Mouse (Mus musculus): ENCODE results near the gene Ccr1. TPM values are rescaled to one million over a fixed set of nuclear protein-coding genes. Genes with fewer than 3 reads are reported as not detected.

The Ccr1 gene
- total RNA-seq, 1 experiment: not detected

GRCm38 (mm10) chr9:124012691-124013090 lies 44.2 kb upstream of the Ccr1 start:
- H3K9me3 ChIP-seq (ENCODE audit: control insufficient read depth, insufficient read depth, low read depth, low read length): no peaks in the 10 kb centered on the region
- TF ChIP-seq HCFC1 (IDR thresholded peaks at IDR 0.05; ENCODE audit: borderline replicate concordance, insufficient read depth, low read length): no peak
- no peak for TF ChIP-seq ZNF384 (IDR thresholded peaks at IDR 0.05; ENCODE audit: low read depth, low read length)
- H3K4me1 ChIP-seq (ENCODE audit: control insufficient read depth in 2 of 2, insufficient read depth in 2 of 2, low read length in 2 of 2, poor library complexity in 1 of 2): no peaks in the 10 kb centered on the region
- H3K27ac ChIP-seq (ENCODE audit: insufficient read depth, low read depth, low read length, poor library complexity, severe bottlenecking): no peak overlapping the region
- in situ Hi-C loops (cut with MboI; ENCODE audit: low sequenced_read_pairs in 2 of 2, unreplicated experiment in 2 of 2): no loop called here
- H3K36me3 ChIP-seq (ENCODE audit: control insufficient read depth, insufficient read depth, low read length, poor library complexity, severe bottlenecking): no peaks in the 10 kb centered on the region
- no peak for DNase-seq (ENCODE audit: low read depth, low spot score)
- no peak overlapping the region for H3K9ac ChIP-seq (ENCODE audit: insufficient read depth, low read depth, low read length, poor library complexity, severe bottlenecking)
- no peak overlapping the region for H3K4me3 ChIP-seq (ENCODE audit: insufficient read depth in 1 of 2, low read depth in 1 of 2, low read length in 2 of 2, poor library complexity in 1 of 2, severe bottlenecking in 1 of 2)

GRCm38 (mm10) chr9:123999784-124000183 lies 31.3 kb upstream of the Ccr1 start:
- no peak overlapping the region for H3K9ac ChIP-seq (ENCODE audit: insufficient read depth, low read depth, low read length, poor library complexity, severe bottlenecking)
- H3K4me3 ChIP-seq (ENCODE audit: insufficient read depth in 1 of 2, low read depth in 1 of 2, low read length in 2 of 2, poor library complexity in 1 of 2, severe bottlenecking in 1 of 2): no peak overlapping the region
- no peaks in the 10 kb centered on the region for H3K9me3 ChIP-seq (ENCODE audit: control insufficient read depth, insufficient read depth, low read depth, low read length)
- TF ChIP-seq HCFC1 (IDR thresholded peaks at IDR 0.05; ENCODE audit: borderline replicate concordance, insufficient read depth, low read length) (no peak), ZC3H11A (IDR thresholded peaks at IDR 0.05; ENCODE audit: borderline replicate concordance, low read depth, low read length) (no peak)
- H3K4me1 ChIP-seq (ENCODE audit: control insufficient read depth in 2 of 2, insufficient read depth in 2 of 2, low read length in 2 of 2, poor library complexity in 1 of 2): no peaks in the 10 kb centered on the region
- no peaks in the 10 kb centered on the region for H3K36me3 ChIP-seq (ENCODE audit: control insufficient read depth, insufficient read depth, low read length, poor library complexity, severe bottlenecking)
- in situ Hi-C loops (cut with MboI; ENCODE audit: low sequenced_read_pairs in 2 of 2, unreplicated experiment in 2 of 2): no loop called here
- no peak overlapping the region for H3K27ac ChIP-seq (ENCODE audit: insufficient read depth, low read depth, low read length, poor library complexity, severe bottlenecking)
- no peak for DNase-seq (ENCODE audit: low read depth, low spot score)

DNA sequence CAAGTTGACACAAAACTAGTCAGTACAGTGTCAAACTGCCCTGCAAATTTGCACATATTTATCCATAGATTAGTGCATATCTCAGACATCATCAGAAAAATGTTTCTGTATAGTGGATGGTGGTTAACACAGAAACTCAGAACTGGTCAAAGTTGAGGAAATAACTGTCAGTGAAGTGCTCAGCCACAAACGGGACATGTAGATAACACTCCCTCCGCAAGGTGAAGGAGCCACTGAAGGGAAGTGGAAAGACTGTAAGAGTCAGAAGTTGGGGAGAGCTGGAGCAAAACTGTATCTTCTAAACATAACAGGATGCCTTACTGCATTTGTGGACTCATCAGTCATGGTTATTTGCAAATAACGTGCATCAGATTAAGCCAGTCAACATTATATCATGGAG lies 29.2 kb upstream of the Ccr1 start:
- no peak overlapping the region for H3K4me3 ChIP-seq (ENCODE audit: insufficient read depth in 1 of 2, low read depth in 1 of 2, low read length in 2 of 2, poor library complexity in 1 of 2, severe bottlenecking in 1 of 2)
- in situ Hi-C loops (cut with MboI; ENCODE audit: low sequenced_read_pairs in 2 of 2, unreplicated experiment in 2 of 2): no loop called here
- no peak overlapping the region for H3K9ac ChIP-seq (ENCODE audit: insufficient read depth, low read depth, low read length, poor library complexity, severe bottlenecking)
- TF ChIP-seq ZC3H11A (IDR thresholded peaks at IDR 0.05; ENCODE audit: borderline replicate concordance, low read depth, low read length): no peak
- no peak for TF ChIP-seq MAFK (IDR thresholded peaks at IDR 0.05; ENCODE audit: insufficient read depth, low read depth, low read length)
- no peak for TF ChIP-seq ZNF384 (IDR thresholded peaks at IDR 0.05; ENCODE audit: low read depth, low read length)
- no peak for TF ChIP-seq HCFC1 (IDR thresholded peaks at IDR 0.05; ENCODE audit: borderline replicate concordance, insufficient read depth, low read length)
- TF ChIP-seq CHD2 (IDR thresholded peaks at IDR 0.05; ENCODE audit: low read depth, low read length): no peak
- no peaks in the 10 kb centered on the region for H3K9me3 ChIP-seq (ENCODE audit: control insufficient read depth, insufficient read depth, low read depth, low read length)
- no peaks in the 10 kb centered on the region for H3K36me3 ChIP-seq (ENCODE audit: control insufficient read depth, insufficient read depth, low read length, poor library complexity, severe bottlenecking)
- no peak overlapping the region for H3K27ac ChIP-seq (ENCODE audit: insufficient read depth, low read depth, low read length, poor library complexity, severe bottlenecking)
- DNase-seq (ENCODE audit: low read depth, low spot score): no peak
- H3K4me1 ChIP-seq (ENCODE audit: control insufficient read depth in 2 of 2, insufficient read depth in 2 of 2, low read length in 2 of 2, poor library complexity in 1 of 2): no peaks in the 10 kb centered on the region

GRCm38 (mm10) chr9:123991312-123991906 lies 22.9 kb upstream of the Ccr1 start:
- Histone ChIP-seq H3K4me1 (ENCODE audit: control insufficient read depth in 2 of 2, insufficient read depth in 2 of 2, low read length in 2 of 2, poor library complexity in 1 of 2) (no peaks in the 10 kb centered on the region), H3K36me3 (ENCODE audit: control insufficient read depth, insufficient read depth, low read length, poor library complexity, severe bottlenecking) (no peaks in the 10 kb centered on the region), H3K9me3 (ENCODE audit: control insufficient read depth, insufficient read depth, low read depth, low read length) (no peaks in the 10 kb centered on the region), H3K9ac (ENCODE audit: insufficient read depth, low read depth, low read length, poor library complexity, severe bottlenecking) (no peak overlapping the region), H3K4me3 (ENCODE audit: insufficient read depth in 1 of 2, low read depth in 1 of 2, low read length in 2 of 2, poor library complexity in 1 of 2, severe bottlenecking in 1 of 2) (no peak overlapping the region), H3K27ac (ENCODE audit: insufficient read depth, low read depth, low read length, poor library complexity, severe bottlenecking) (no peak overlapping the region)
- in situ Hi-C loops (cut with MboI; ENCODE audit: low sequenced_read_pairs in 2 of 2, unreplicated experiment in 2 of 2): no loop called here
- TF ChIP-seq ZNF384 (IDR thresholded peaks at IDR 0.05; ENCODE audit: low read depth, low read length): no peak
- TF ChIP-seq MAFK (IDR thresholded peaks at IDR 0.05; ENCODE audit: insufficient read depth, low read depth, low read length): no peak
- TF ChIP-seq HCFC1 (IDR thresholded peaks at IDR 0.05; ENCODE audit: borderline replicate concordance, insufficient read depth, low read length): no peak
- TF ChIP-seq CHD2 (IDR thresholded peaks at IDR 0.05; ENCODE audit: low read depth, low read length): no peak
- TF ChIP-seq ZC3H11A (IDR thresholded peaks at IDR 0.05; ENCODE audit: borderline replicate concordance, low read depth, low read length): no peak
- no peak for DNase-seq (ENCODE audit: low read depth, low spot score)

GRCm38 (mm10) chr9:123989671-123990070 lies 21.2 kb upstream of the Ccr1 start:
- H3K4me1 ChIP-seq (ENCODE audit: control insufficient read depth in 2 of 2, insufficient read depth in 2 of 2, low read length in 2 of 2, poor library complexity in 1 of 2): no peaks in the 10 kb centered on the region
- TF ChIP-seq ZNF384 (IDR thresholded peaks at IDR 0.05; ENCODE audit: low read depth, low read length) (no peak), CHD2 (IDR thresholded peaks at IDR 0.05; ENCODE audit: low read depth, low read length) (no peak), ZC3H11A (IDR thresholded peaks at IDR 0.05; ENCODE audit: borderline replicate concordance, low read depth, low read length) (no peak), HCFC1 (IDR thresholded peaks at IDR 0.05; ENCODE audit: borderline replicate concordance, insufficient read depth, low read length) (no peak), MAFK (IDR thresholded peaks at IDR 0.05; ENCODE audit: insufficient read depth, low read depth, low read length) (no peak)
- no peaks in the 10 kb centered on the region for H3K36me3 ChIP-seq (ENCODE audit: control insufficient read depth, insufficient read depth, low read length, poor library complexity, severe bottlenecking)
- H3K27ac ChIP-seq (ENCODE audit: insufficient read depth, low read depth, low read length, poor library complexity, severe bottlenecking): no peak overlapping the region
- in situ Hi-C loops (cut with MboI; ENCODE audit: low sequenced_read_pairs in 2 of 2, unreplicated experiment in 2 of 2): no loop called here
- no peak overlapping the region for H3K9ac ChIP-seq (ENCODE audit: insufficient read depth, low read depth, low read length, poor library complexity, severe bottlenecking)
- DNase-seq (ENCODE audit: low read depth, low spot score): no peak
- H3K4me3 ChIP-seq (ENCODE audit: insufficient read depth in 1 of 2, low read depth in 1 of 2, low read length in 2 of 2, poor library complexity in 1 of 2, severe bottlenecking in 1 of 2): no peak overlapping the region
- H3K9me3 ChIP-seq (ENCODE audit: control insufficient read depth, insufficient read depth, low read depth, low read length): no peaks in the 10 kb centered on the region
